Mouse (Mus musculus): ENCODE results near the gene 3110009E18Rik.

- TF ChIP-seq CTCF (IDR thresholded peaks at IDR 0.05; ENCODE audit: low read depth, low read length): no peak
- TF ChIP-seq POLR2A (IDR thresholded peaks at IDR 0.05; ENCODE audit: borderline replicate concordance, low read depth, low read length): no peak
Observed at GRCm38 (mm10) chr1:120161502-120161901, 40.5 kb downstream of the 3110009E18Rik start.

Data from bone marrow macrophage, adult 2 months (primary cell).